Mouse (Mus musculus): ENCODE data around the gene Phox2b. TPM values are rescaled to one million over a fixed set of nuclear protein-coding genes. Genes with fewer than 3 reads are reported as not detected.

The Phox2b gene
- polyA plus RNA-seq (2015; fragmentation: Nextera tagmentation; extraction: Ambion mirVana), result 0.33 and 0.44 TPM in 2 replicates

- Histone ChIP-seq H3K9ac (no peak within 1 kb of the TSS), H3K27me3 (replicated peaks) (peaks cover 98% of the 10 kb centered on the region), H3K9me3 (no peaks in the 10 kb centered on the region), H3K36me3 (no peaks in the 10 kb centered on the region), H3K4me2 (no peak within 1 kb of the TSS), H3K27ac (replicated peaks) (no peak within 1 kb of the TSS), H3K4me1 (peaks cover 11% of the 10 kb centered on the region), H3K4me3 (no peak within 1 kb of the TSS)
- WGBS, result 2% methylated on average over 16 of the region's 16 CpGs
- ATAC-seq (ENCODE audit: extremely low read depth, insufficient number of reproducible peaks, low FRiP score, low TSS enrichment), result no peak
Observed at GRCm38 (mm10) chr5:67098733-67099323, at the start of gene Phox2b. Gene Phox2b, minus strand, starts transcription at chr5:67099301.

- H3K4me2 ChIP-seq, result no peak overlapping the region
- no peaks in the 10 kb centered on the region for H3K9me3 ChIP-seq
- no peaks in the 10 kb centered on the region for H3K36me3 ChIP-seq
- H3K27ac ChIP-seq (replicated peaks), result no peak overlapping the region
- no peak overlapping the region for H3K4me3 ChIP-seq
- no peak for ATAC-seq (ENCODE audit: extremely low read depth, insufficient number of reproducible peaks, low FRiP score, low TSS enrichment)
- H3K9ac ChIP-seq, result no peak overlapping the region
- H3K4me1 ChIP-seq, result no peaks in the 10 kb centered on the region
- WGBS, result 51% methylated on average over 4 of the region's 4 CpGs
- H3K27me3 ChIP-seq (replicated peaks), result peaks cover 8% of the 10 kb centered on the region; the same call in 1 of the 2 replicates
Observed at GRCm38 (mm10) chr5:67142622-67143021, 43.5 kb upstream of the Phox2b start.

- no peaks in the 10 kb centered on the region for H3K4me1 ChIP-seq
- no peak for ATAC-seq (ENCODE audit: extremely low read depth, insufficient number of reproducible peaks, low FRiP score, low TSS enrichment)
- H3K4me2 ChIP-seq, result no peak overlapping the region
- peaks cover 8% of the 10 kb centered on the region; the same call in 1 of the 2 replicates for H3K27me3 ChIP-seq (replicated peaks)
- H3K36me3 ChIP-seq, result no peaks in the 10 kb centered on the region
- H3K4me3 ChIP-seq, result no peak overlapping the region
- H3K9ac ChIP-seq, result no peak overlapping the region
- H3K27ac ChIP-seq (replicated peaks), result no peak overlapping the region
- H3K9me3 ChIP-seq, result no peaks in the 10 kb centered on the region
- 62% methylated on average over 25 of the region's 25 CpGs for WGBS
Observed at GRCm38 (mm10) chr5:67139052-67140015, 40.2 kb upstream of the Phox2b start.

- Histone ChIP-seq H3K27ac (replicated peaks) (no peak overlapping the region), H3K4me1 (no peaks in the 10 kb centered on the region), H3K27me3 (replicated peaks) (peaks cover 8% of the 10 kb centered on the region; the same call in 1 of the 2 replicates), H3K9me3 (no peaks in the 10 kb centered on the region), H3K4me2 (no peak overlapping the region), H3K36me3 (no peaks in the 10 kb centered on the region), H3K9ac (no peak overlapping the region), H3K4me3 (no peak overlapping the region)
- ATAC-seq (ENCODE audit: extremely low read depth, insufficient number of reproducible peaks, low FRiP score, low TSS enrichment), result no peak
- 65% methylated on average over 8 of the region's 8 CpGs for WGBS
Observed at GRCm38 (mm10) chr5:67138643-67139042, 39.5 kb upstream of the Phox2b start.

DNA sequence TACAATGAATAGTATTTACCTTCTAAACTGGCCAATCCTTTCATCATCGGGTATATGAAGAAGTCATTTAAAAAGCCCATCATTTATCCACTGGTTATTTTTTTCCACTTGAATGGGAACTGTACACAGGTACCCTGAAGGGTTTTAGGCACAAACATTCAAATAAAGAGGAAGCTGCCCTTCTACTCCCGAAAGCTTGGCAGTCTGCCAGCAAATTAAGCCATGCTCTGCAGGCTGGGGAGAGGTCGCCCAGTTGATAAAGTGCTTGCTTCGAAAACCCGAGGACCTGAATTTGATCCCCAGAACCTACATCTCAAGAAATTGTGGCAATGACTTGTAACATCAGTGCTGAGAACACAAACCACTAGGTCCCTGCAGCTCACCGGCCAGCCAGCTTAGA is 35.6 kb upstream of the Phox2b start:
- no peak overlapping the region for H3K9ac ChIP-seq
- no peak overlapping the region for H3K4me3 ChIP-seq
- no peaks in the 10 kb centered on the region for H3K4me1 ChIP-seq
- H3K9me3 ChIP-seq, result no peaks in the 10 kb centered on the region
- no peak overlapping the region for H3K4me2 ChIP-seq
- ATAC-seq (ENCODE audit: extremely low read depth, insufficient number of reproducible peaks, low FRiP score, low TSS enrichment), result no peak
- H3K27me3 ChIP-seq (replicated peaks), result 0 out of 2 replicates have a peak, but pooled peaks cover 3% of the 10 kb centered on the region
- WGBS, result 45% methylated on average over 6 of the region's 6 CpGs
- no peak overlapping the region for H3K27ac ChIP-seq (replicated peaks)
- H3K36me3 ChIP-seq, result no peaks in the 10 kb centered on the region

GRCm38 (mm10) chr5:67131671-67132070 is 32.6 kb upstream of the Phox2b start:
- no peaks in the 10 kb centered on the region for H3K36me3 ChIP-seq
- no peaks in the 10 kb centered on the region for H3K27me3 ChIP-seq (replicated peaks)
- H3K4me2 ChIP-seq, result no peak overlapping the region
- no peaks in the 10 kb centered on the region for H3K9me3 ChIP-seq
- no peak overlapping the region for H3K27ac ChIP-seq (replicated peaks)
- no peak overlapping the region for H3K4me3 ChIP-seq
- 59% methylated on average over 2 of the region's 2 CpGs for WGBS
- H3K9ac ChIP-seq, result no peak overlapping the region
- no peak for ATAC-seq (ENCODE audit: extremely low read depth, insufficient number of reproducible peaks, low FRiP score, low TSS enrichment)
- H3K4me1 ChIP-seq, result no peaks in the 10 kb centered on the region

DNA sequence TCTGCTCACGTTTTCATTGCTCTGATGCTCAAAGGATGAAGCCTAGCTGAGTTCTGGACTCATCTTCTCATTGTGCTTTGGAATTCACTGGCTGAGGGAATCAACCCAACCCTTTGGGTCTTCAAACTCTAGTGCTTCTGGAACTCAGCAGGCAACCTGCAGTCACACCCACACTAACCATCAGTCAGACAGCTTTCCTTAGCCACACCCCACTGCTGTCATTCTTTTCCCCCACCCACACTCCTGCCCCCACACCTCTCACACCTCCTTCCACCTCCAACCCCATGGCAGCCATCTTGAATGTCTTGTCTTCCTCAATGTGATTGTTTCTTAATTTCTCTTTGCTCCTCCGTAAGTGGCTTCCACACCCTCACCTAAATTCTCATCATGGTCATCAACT is 7.2 kb upstream of the Phox2b start:
- H3K9me3 ChIP-seq, result no peaks in the 10 kb centered on the region
- no peak overlapping the region for H3K27ac ChIP-seq (replicated peaks)
- WGBS, result 71% methylated on average over 2 of the region's 2 CpGs
- no peak overlapping the region for H3K9ac ChIP-seq
- no peaks in the 10 kb centered on the region for H3K4me1 ChIP-seq
- H3K4me2 ChIP-seq, result no peak overlapping the region
- no peak overlapping the region for H3K4me3 ChIP-seq
- H3K27me3 ChIP-seq (replicated peaks), result peaks cover 87% of the 10 kb centered on the region
- H3K36me3 ChIP-seq, result no peaks in the 10 kb centered on the region
- no peak for ATAC-seq (ENCODE audit: extremely low read depth, insufficient number of reproducible peaks, low FRiP score, low TSS enrichment)

GRCm38 (mm10) chr5:67103016-67103415 is 3.9 kb upstream of the Phox2b start:
- Histone ChIP-seq H3K9me3 (no peaks in the 10 kb centered on the region), H3K27ac (replicated peaks) (no peak overlapping the region), H3K36me3 (no peaks in the 10 kb centered on the region), H3K27me3 (replicated peaks) (peaks cover 94% of the 10 kb centered on the region), H3K4me3 (no peak overlapping the region), H3K4me1 (no peaks in the 10 kb centered on the region), H3K9ac (no peak overlapping the region), H3K4me2 (no peak overlapping the region)
- WGBS, result 16% methylated on average over 3 of the region's 3 CpGs
- no peak for ATAC-seq (ENCODE audit: extremely low read depth, insufficient number of reproducible peaks, low FRiP score, low TSS enrichment)

- Histone ChIP-seq H3K36me3 (no peaks in the 10 kb centered on the region), H3K9me3 (no peaks in the 10 kb centered on the region), H3K27me3 (replicated peaks) (peaks cover 98% of the 10 kb centered on the region), H3K4me3 (no peak overlapping the region), H3K27ac (replicated peaks) (no peak overlapping the region), H3K4me1 (no peaks in the 10 kb centered on the region), H3K9ac (no peak overlapping the region), H3K4me2 (no peak overlapping the region)
- 3% methylated on average over 28 of the region's 28 CpGs for WGBS
- ATAC-seq (ENCODE audit: extremely low read depth, insufficient number of reproducible peaks, low FRiP score, low TSS enrichment), result no peak
Observed at GRCm38 (mm10) chr5:67101793-67102600, 2.9 kb upstream of the Phox2b start.

DNA sequence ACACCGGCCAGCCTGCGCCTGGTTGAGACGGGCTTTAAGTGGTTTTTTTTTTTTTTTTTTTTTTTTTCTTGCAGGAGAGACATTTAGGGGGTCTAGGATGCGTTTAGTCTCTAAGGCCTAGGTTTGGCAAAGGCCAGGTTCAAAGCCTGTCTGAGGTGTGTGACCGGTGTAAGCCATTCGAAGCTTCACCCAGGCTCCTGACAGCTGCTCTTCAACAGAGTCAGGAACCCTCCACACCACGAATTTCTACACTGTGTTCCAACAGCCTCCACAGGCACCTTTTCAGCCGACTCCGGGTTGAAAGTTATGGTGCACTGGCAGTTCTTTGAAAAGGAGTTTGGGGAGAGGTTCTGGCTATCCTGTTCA is 2.3 kb upstream of the Phox2b start:
- H3K4me1 ChIP-seq, result peaks cover 1% of the 10 kb centered on the region
- H3K9ac ChIP-seq, result no peak overlapping the region
- H3K4me2 ChIP-seq, result no peak overlapping the region
- ATAC-seq (ENCODE audit: extremely low read depth, insufficient number of reproducible peaks, low FRiP score, low TSS enrichment), result no peak
- H3K27me3 ChIP-seq (replicated peaks), result peaks cover 97% of the 10 kb centered on the region
- 2% methylated on average over 9 of the region's 9 CpGs for WGBS
- H3K27ac ChIP-seq (replicated peaks), result no peak overlapping the region
- H3K36me3 ChIP-seq, result no peaks in the 10 kb centered on the region
- no peaks in the 10 kb centered on the region for H3K9me3 ChIP-seq
- no peak overlapping the region for H3K4me3 ChIP-seq
